Mouse (Mus musculus) liver, embryonic 18 days (tissue): ENCODE data around the gene Olfr548-ps1. TPM values are rescaled to one million over a fixed set of nuclear protein-coding genes. Genes with fewer than 3 reads are reported as not detected.

Experiments used
- polyA plus RNA-seq: library from polyadenylated mRNA; depleted of rRNA; stranded (reverse); fragments of >200 nt; gene quantifications from 2 replicates; pipeline ENCODE4 v1.2.3, GENCODE M21; 2012; rRNA removed

The Olfr548-ps1 gene
- polyA plus RNA-seq, result not detected in 2 replicates

DNA sequence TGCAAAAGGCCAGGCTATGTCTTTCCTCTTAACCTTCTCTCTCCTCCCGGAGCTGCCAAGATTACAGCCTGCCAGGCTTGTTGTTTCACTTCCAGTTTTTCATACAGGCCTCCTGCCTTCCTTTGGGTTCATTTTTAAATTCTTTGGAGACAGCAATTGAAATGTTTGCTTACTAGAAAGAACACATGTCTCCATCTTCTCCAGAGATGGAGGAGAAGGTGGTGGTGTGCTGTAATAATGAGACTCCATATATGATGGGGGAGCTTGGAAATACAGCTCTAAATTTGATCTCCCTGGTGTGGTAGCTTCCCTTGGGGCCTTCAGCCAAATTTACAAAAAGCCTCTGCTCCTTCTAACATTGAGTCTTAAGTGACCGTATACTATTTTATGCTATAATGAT is at the start of gene Olfr548-ps1:
Gene Olfr548-ps1 (plus strand): TSS at position 301 of the 400 bp plus-strand sequence.

DNA sequence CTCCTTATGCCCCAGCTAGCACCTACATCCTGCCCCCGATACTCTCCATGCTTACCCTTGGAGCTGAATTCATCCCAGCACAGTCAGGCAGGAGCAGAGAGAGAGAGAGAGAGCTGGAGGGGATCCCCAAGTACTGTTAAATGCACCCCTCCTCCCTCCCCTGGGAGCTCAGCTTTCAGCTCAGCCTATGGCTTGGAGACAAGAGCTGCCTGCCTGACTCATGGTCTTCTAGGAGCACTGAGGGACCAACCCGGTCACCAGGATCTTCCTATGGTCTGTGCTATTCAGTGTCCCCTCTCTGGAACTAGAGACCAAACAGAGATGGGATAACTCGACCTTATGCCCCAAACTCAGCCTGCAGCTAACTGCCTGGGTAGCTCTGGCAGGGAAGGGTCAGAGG is 41.2 kb upstream of the Olfr548-ps1 start, which contains the start of gene Olfr545:
Gene Olfr545 (minus strand): TSS at position 101 of the 400 bp plus-strand sequence.

DNA sequence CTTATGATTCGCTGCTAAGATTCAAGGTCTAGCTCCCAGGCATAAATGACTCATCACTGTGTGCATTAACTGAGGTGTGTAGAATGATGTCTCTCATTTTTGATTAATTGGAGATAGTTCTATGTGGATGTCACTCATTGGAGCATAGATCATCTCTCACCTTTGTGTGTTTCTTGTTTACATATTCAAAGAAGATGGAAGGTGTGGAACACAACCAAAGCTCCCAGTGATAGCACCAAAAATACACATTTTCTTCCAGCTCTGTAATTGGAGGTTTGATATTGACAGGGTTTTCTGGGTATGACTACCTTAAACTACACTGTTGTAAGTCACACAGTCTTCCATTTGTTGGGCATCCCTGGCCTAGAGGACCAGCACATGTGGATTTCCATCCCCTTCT is 6.2 kb upstream of the Olfr548-ps1 start, which contains the start of gene Olfr547:
Gene Olfr547 (plus strand): TSS at position 301 of the 400 bp plus-strand sequence.

DNA sequence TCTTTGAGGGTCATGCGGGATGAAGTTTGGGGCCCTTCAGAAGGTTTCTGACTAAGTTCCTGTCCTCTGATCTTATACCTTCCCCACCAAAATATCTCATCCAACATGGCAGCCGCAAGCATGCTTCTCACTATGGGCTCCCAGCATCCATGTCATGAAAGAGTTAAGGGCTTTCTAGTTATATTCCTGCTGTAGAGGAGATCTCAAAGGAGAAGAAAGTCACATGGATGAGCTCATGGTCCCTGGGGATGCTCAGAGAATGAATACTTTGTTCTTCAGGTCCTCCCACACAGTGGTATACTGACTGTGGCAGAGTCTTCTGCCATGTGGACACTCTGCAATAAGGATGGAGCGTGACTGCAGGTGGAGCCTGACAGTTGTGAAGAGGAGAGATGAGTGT is 8.9 kb downstream of the Olfr548-ps1 start, which contains the start of gene Olfr549:
Gene Olfr549 (plus strand): TSS at position 301 of the 400 bp plus-strand sequence.

DNA sequence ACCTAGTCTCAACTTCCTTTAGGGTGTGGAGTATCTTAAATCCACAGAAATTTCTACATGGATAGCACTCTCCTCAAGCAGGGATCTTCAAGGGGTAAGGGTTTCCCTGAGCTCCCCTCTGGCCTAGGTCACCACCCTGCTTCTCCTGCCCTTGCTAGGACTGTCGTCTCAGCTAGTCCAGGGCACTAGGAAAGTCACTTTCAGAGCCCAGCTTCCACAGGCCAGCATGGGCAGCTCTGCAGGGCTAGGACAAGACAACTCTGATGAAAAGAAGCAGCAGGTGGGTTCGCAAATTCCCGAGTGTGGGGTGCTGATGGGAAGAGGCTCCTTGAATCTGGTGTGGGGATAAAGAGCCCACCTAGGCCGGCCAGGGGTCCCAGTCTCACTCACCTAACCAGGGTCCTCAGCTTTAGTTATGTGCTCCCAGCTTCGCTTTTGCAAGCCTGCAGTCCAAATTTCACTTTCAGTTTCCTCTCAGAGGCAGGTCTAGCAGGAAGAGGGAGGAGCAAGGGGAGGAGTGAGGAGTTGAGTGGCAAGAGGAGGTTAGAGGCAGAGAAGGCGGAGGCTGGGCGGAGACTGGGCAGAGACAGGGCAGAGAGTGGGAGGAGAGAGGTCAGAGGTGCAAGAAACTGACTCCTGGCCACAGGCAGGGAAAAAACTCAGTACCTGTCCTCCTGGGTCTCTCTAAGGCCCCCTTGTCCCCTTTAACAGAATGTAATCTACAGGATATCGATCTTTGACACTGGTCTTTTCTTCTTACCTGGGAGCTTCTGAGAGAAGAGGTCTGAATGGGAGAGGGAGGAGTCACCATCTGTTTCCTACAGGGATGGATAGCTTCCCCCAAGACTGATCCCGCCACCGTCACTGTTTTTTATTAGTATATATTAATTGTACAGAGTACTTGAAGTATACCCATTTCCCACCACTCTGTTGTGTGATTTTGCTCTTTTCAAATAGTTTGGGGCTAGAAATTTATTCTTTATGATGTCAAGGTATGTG is 24.6 kb downstream of the Olfr548-ps1 start, which contains the start of gene Trim21:
Gene Trim21 (minus strand): TSS at position 488 of the 999 bp plus-strand sequence.

DNA sequence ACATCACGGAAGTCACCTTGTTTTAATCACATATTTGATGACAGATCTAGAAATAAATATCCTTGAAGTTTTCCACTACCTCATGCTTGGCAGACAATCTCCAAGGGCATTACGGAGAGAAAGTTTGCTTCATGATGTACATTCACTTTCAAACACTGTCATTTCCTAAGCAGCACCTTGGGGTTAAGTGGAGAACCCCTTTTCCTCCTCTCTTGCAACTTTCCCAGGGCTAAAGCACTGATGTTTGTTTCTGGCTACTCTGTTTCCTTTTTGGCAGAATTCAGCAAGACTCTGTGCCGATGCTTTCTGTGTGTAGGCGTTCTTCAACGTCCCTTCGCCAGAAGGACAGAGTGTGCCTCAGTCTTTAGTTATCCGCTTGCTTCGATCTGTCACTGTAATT is 30.4 kb downstream of the Olfr548-ps1 start, which contains the start of gene Olfr550:
Gene Olfr550 (plus strand): TSS at position 301 of the 400 bp plus-strand sequence.

DNA sequence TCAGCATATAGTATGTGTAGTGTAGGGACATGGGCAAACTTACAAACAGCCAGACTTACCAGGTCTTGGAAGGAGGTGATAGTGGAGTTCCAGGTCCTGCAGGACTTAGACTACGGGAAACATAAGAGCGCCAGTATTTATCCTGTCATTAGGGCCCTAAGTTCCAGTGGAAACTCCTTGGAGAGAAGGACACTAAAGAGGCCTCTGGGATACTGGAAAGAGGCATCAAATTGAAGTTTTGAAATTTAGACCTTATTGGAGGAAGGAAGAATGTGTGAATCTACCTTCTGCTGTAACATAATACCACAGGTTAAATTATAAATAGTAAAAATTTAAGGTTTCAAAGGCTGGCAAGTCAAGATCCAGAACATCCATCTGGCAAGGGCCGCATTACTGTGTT is 51.1 kb downstream of the Olfr548-ps1 start, which contains the start of gene Olfr551:
Gene Olfr551 (minus strand): TSS at position 101 of the 400 bp plus-strand sequence.

Other genes with a start within 250 kb of the Olfr548-ps1 start
- 46.4 and 47.7 TPM in 2 replicates for gene Rrm1, start 99.2 kb upstream of the Olfr548-ps1 start, polyA plus RNA-seq
- gene Olfr543, start 59.2 kb upstream of the Olfr548-ps1 start, polyA plus RNA-seq, result not detected in 2 replicates
- not detected in 2 replicates for gene Olfr544, start 52.6 kb upstream of the Olfr548-ps1 start, polyA plus RNA-seq
- not detected in 2 replicates for gene Olfr545, start 41.3 kb upstream of the Olfr548-ps1 start, polyA plus RNA-seq
- not detected in 2 replicates for gene Olfr547, start 6.1 kb upstream of the Olfr548-ps1 start, polyA plus RNA-seq
- not detected in 2 replicates for gene Olfr549, start 9.0 kb downstream of the Olfr548-ps1 start, polyA plus RNA-seq
- gene Trim21, start 24.6 kb downstream of the Olfr548-ps1 start, polyA plus RNA-seq, result 6.6 and 7.2 TPM in 2 replicates
- not detected in 2 replicates for gene Olfr550, start 30.5 kb downstream of the Olfr548-ps1 start, polyA plus RNA-seq
- not detected in 2 replicates for gene Olfr551, start 51.0 kb downstream of the Olfr548-ps1 start, polyA plus RNA-seq
- gene Olfr552, start 56.9 kb downstream of the Olfr548-ps1 start, polyA plus RNA-seq, result not detected in 2 replicates
- gene Olfr553, start 77.3 kb downstream of the Olfr548-ps1 start, polyA plus RNA-seq, result not detected in 2 replicates
- not detected in 2 replicates for gene Olfr554, start 97.5 kb downstream of the Olfr548-ps1 start, polyA plus RNA-seq
- not detected in 2 replicates for gene Olfr555, start 117.9 kb downstream of the Olfr548-ps1 start, polyA plus RNA-seq
- not detected in 2 replicates for gene Olfr556, start 124.0 kb downstream of the Olfr548-ps1 start, polyA plus RNA-seq
- gene Trim68, start 146.4 kb downstream of the Olfr548-ps1 start, polyA plus RNA-seq, result 3.2 and 3.4 TPM in 2 replicates
- gene Olfr557, start 155.0 kb downstream of the Olfr548-ps1 start, polyA plus RNA-seq, result not detected in 2 replicates
- 0.02 TPM in 2 replicates for gene Olfr558, start 161.3 kb downstream of the Olfr548-ps1 start, polyA plus RNA-seq
- not detected in 2 replicates for gene Olfr33, start 178.2 kb downstream of the Olfr548-ps1 start, polyA plus RNA-seq
- not detected in 2 replicates for gene Olfr559, start 186.6 kb downstream of the Olfr548-ps1 start, polyA plus RNA-seq
- gene Olfr560, start 218.5 kb downstream of the Olfr548-ps1 start, polyA plus RNA-seq, result not detected in 2 replicates
- gene Olfr78, start 218.6 kb downstream of the Olfr548-ps1 start, polyA plus RNA-seq, result 0.24 and 0.48 TPM in 2 replicates
- 0.05 TPM in 1 of 2 replicates, not detected in the other for gene Olfr561, start 230.3 kb downstream of the Olfr548-ps1 start, polyA plus RNA-seq